Mouse (Mus musculus): ENCODE results near the gene Plk1. TPM values are rescaled to one million over a fixed set of nuclear protein-coding genes. Genes with fewer than 3 reads are reported as not detected.

The Plk1 gene
- total RNA-seq, 2 experiments from 2014 or later, result 46.9 to 52.6 TPM

DNA sequence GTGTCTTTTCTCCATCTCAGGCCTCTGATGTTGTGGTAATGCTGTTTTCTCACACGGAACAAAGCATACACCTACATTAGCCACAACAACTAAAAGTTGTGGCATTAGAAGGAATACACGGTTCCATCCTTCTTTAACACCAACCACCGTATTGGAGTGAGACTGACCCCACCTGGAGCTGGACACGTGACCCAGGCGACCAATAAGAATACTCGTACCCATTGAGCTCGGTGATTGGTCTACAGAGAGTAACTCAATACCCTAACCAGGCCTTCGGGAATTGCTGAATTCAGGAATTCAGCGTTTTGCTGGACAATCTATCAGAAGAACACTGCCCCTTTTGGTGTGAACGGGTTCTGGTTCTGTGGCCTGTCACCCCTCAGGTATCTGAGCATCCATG is 31.9 kb downstream of the Plk1 start:
- no peak for ATAC-seq (ENCODE audit: poor library complexity, severe bottlenecking)

DNA sequence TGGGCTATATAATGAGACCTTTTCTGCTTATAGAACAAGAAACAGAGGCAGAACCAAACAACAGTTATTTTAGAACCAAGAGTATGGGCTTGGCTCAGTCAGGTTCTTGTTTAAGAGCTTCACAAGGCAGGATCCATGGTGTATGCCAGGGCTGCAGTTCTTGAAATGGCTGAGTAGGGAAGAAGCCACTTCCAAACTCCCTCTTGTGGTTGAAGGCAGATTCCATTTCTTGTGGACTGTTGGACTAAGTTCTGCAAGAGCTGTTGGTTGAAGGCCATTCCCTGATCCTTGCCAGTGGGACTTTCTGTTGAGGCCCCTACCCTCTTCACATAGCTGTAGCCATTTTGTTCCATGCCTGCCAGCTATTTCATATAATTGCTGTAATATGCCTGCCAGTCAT is 34.7 kb downstream of the Plk1 start:
- ATAC-seq (ENCODE audit: poor library complexity, severe bottlenecking), result no peak

DNA sequence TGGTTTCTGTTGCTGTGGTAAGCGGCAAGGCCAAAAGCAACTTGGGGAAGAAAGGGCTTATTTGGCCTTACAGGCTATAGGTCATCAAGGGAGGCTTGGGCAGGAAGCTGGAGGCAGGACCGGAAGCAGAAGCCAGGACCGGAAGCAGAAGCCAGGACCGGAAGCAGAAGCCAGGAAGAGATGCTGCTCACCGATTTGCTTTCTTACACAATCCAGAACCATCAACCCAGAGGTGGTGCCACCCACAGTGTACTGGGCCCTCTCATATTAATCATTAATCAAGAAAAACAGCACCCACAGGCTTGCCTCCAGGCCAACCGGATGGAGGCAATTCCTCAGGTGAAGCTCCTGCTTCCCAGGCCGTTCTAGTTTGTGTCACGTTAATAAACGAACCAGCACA is 37.5 kb downstream of the Plk1 start:
- ATAC-seq (ENCODE audit: poor library complexity, severe bottlenecking), result peak; percentile 45; the same call in 1 of the 2 replicates

DNA sequence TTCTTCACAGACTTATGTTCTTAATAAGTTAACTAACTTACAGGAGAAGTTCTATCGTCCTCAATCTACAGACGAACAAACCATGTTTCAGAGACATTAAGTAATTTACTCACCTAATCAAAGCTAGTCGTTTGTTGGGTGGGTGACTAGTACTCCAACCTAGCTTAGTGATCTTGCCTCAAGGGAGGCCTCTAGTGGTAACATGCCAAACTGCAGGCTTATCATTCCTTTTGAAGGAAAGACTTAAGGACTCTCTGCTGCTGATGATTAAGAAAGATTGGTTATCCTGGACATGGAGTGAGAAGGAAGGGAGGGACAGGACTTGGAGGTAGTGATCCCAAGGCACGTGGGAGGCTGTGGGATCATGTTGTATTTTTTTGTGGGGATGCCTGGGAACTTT is 38.1 kb downstream of the Plk1 start:
- ATAC-seq (ENCODE audit: poor library complexity, severe bottlenecking), result peak; percentile 81

DNA sequence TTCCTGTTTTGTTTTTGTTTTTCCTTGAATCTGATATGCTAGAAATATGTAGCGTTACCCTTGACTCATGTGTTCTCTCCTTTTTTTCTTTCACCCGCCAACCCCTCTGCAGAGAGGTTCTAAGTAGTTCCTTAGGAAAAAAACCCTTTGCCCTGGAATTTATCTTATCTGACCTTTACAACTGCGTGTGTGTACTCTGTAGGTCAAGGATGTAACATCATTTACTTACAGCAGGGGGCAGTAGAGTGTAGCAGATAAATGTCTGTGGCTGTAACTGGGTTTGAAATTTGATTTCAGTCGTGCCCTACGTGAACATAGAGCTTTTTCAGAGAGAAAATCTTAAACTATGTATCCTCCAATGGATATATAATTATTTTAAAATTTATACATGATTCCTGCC is 40.1 kb downstream of the Plk1 start:
- ATAC-seq (ENCODE audit: poor library complexity, severe bottlenecking), result peak; percentile 79

DNA sequence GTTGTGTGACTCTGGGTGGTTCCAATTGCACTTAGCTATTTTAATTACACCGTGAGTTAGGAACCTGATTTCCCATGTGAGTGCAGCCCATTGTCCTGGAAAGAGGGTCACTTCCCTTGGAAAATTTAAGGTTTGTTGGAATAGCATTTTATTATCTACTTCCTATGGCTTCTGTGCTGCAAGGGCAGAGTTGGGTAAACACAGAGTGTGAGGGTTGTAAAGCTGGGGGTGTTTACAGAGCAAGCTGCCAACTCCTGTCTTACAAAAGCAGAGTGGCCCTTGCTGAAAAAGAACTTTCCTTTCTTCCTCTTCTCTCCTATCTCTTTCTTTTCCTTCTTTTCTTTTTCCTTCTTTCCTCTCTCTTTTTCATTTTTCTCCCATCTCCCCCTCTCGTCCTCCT is 44.7 kb downstream of the Plk1 start:
- ATAC-seq (ENCODE audit: poor library complexity, severe bottlenecking), result no peak

DNA sequence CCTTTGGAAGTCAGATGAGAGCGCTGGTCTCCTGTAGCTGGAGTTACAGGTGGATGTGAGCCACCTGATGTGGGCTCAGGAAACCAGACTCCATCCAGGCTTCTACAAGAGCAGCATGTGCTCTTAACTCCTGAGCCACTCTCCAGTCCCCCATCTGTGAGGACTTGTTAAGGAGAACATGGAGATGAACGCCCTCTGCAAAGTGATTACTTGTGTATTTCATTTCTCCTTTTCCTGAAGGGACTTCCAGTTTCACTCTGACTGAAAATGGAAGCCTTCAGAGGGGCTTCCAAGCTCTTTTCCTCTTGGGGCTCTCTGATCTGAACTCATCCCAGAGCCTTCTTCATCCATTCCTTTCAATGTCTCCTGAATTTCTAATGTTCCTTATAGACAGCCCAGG is 46.9 kb downstream of the Plk1 start:
- ATAC-seq (ENCODE audit: poor library complexity, severe bottlenecking), result peak; percentile 86

DNA sequence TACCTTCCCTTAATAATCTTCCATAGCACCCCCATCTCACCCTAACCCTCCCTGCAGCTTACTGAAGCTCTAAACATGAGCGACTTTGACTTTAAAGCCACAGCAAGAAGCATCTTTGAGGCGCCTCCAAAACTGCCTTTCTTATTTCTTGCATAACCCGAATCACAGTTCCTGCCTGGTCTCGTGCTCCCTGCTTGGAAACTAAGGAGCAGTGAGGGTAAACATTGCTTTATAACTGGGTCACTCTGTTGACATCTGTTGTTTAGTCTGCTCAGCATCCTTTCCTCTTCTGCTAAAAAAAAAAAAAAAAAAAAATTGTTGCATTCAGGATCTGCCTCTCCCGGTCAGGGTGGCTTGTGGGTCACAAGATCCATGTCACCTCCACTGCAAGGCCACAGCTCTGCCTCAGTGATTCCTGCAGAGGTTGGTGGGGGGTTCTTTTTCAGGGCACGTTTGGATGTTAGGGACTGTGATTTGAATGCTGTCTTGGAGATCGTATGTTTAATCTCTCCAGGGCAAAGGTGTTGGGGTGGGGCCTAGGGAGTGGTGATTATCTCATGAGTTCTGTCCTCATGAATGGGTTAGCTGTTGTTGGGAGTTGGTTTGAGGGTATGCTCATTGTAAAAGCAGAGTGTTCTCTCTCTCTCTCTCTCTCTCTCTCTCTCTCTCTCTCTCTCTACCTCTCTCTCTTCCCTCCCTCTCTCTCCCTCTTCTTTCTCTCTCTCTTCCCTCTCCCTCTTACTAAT is 49.2 kb downstream of the Plk1 start:
- no peak for ATAC-seq (ENCODE audit: poor library complexity, severe bottlenecking)

DNA sequence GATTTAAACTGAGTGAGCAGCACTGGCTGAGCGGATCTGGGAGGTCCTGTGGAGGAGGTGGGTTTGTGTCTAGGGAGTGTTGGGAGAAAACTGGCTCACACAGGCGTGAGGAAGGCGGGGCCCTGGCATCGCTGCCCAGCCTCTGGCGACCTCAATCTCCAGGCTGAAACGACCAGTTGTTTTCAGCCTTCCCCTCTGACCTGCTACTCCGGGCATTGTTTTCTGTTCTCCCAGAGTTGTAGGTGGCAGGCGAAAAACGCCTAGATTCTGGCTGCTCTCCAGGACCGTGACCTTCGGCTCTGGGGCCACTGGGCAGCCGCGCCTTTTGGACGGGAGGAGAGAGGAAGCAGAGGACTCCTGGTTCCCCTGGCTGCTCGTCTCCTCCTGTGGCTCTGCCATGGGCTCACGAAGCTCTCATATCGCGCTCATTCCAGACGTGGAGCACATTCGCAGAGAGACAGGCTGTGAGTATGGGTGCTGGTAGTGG is 60.1 kb downstream of the Plk1 start, which contains the start of gene Chp2:
Gene Chp2 (plus strand): TSS at position 182 of the 487 bp plus-strand sequence.
- ATAC-seq (ENCODE audit: poor library complexity, severe bottlenecking), result no peak

Other genes with a start within 250 kb of the Plk1 start
- 7.6 and 7.7 TPM in 2 replicates for gene Cog7, start 177.7 kb upstream of the Plk1 start, total RNA-seq (2015)
- 7.8 and 8.3 TPM in 2 replicates for gene Cog7, start 177.7 kb upstream of the Plk1 start, total RNA-seq (2017)
- gene Gga2, start 138.2 kb upstream of the Plk1 start, total RNA-seq (2015), result 3.9 and 5.2 TPM in 2 replicates
- gene Gga2, start 138.2 kb upstream of the Plk1 start, total RNA-seq (2017), result 3.4 and 5.1 TPM in 2 replicates
- gene Ubfd1, start 92.3 kb upstream of the Plk1 start, total RNA-seq (2015), result 14.3 and 16.3 TPM in 2 replicates
- gene Ubfd1, start 92.3 kb upstream of the Plk1 start, total RNA-seq (2017), result 14.4 and 15.0 TPM in 2 replicates
- 1.0 and 1.5 TPM in 2 replicates for gene Ears2, start 92.2 kb upstream of the Plk1 start, total RNA-seq (2015)
- gene Ears2, start 92.2 kb upstream of the Plk1 start, total RNA-seq (2017), result 0.98 and 1.3 TPM in 2 replicates
- gene Ndufab1, start 57.6 kb upstream of the Plk1 start, total RNA-seq (2015), result 128 and 133 TPM in 2 replicates
- 36.2 and 69.0 TPM in 2 replicates for gene Ndufab1, start 57.6 kb upstream of the Plk1 start, total RNA-seq (2017)
- gene Palb2, start 26.5 kb upstream of the Plk1 start, total RNA-seq (2015), result 15.4 and 15.7 TPM in 2 replicates
- 8.1 and 11.5 TPM in 2 replicates for gene Palb2, start 26.5 kb upstream of the Plk1 start, total RNA-seq (2017)
- 64.7 and 75.2 TPM in 2 replicates for gene Dctn5, start 26.4 kb upstream of the Plk1 start, total RNA-seq (2015)
- gene Dctn5, start 26.4 kb upstream of the Plk1 start, total RNA-seq (2017), result 81.3 and 94.4 TPM in 2 replicates
- not detected in 2 replicates for gene Ern2, start 26.8 kb downstream of the Plk1 start, total RNA-seq (2015)
- not detected in 2 replicates for gene Ern2, start 26.8 kb downstream of the Plk1 start, total RNA-seq (2017)
- gene Chp2, start 60.1 kb downstream of the Plk1 start, total RNA-seq (2015), result 0.27 TPM in 1 of 2 replicates, not detected in the other
- 0.18 and 0.94 TPM in 2 replicates for gene Chp2, start 60.1 kb downstream of the Plk1 start, total RNA-seq (2017)
- 131 and 135 TPM in 2 replicates for gene Prkcb, start 129.3 kb downstream of the Plk1 start, total RNA-seq (2015)
- gene Prkcb, start 129.3 kb downstream of the Plk1 start, total RNA-seq (2017), result 85.9 and 96.3 TPM in 2 replicates

Measured in megakaryocyte, adult 5-6 weeks (primary cell).